Mouse (Mus musculus): Measurements from ENCODE around the gene Manbal.
"Not testable (repeated sequence)": the region's sequence is repeated elsewhere in the genome, so short reads cannot be mapped to it uniquely, and the experiment has no call there.

Gene Manbal

GRCm38 (mm10) chr2:157367991-157368390 lies 597 bp downstream of the Manbal start:
- no peak for DNase-seq (ENCODE audit: low spot score)

GRCm38 (mm10) chr2:157371696-157372095 lies 4.3 kb downstream of the Manbal start:
- DNase-seq (ENCODE audit: low spot score) = no peak

DNA sequence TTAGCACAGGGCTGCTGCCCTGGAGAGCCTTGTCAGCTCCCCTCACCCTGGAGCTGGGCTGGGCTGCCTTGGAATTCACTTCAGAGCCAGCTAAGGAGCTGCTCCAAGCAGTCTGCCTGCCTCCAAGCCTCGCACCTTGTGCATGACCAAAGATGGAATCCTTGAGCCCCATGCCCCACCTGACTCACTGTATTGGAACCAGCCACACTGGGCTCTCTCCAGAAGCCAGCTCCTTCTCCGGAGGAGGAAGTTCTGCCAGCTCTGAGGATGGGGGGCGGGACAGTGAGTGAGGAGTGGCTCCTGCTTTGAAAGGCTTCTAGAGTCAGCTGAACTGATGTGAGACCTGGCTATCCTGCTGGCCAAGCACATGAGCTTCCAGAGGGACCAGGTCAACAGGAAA lies 6.3 kb downstream of the Manbal start:
- DNase-seq (ENCODE audit: low spot score) = no peak

- DNase-seq (ENCODE audit: low spot score) = no peak
Observed at GRCm38 (mm10) chr2:157375051-157375450, 7.7 kb downstream of the Manbal start.

DNA sequence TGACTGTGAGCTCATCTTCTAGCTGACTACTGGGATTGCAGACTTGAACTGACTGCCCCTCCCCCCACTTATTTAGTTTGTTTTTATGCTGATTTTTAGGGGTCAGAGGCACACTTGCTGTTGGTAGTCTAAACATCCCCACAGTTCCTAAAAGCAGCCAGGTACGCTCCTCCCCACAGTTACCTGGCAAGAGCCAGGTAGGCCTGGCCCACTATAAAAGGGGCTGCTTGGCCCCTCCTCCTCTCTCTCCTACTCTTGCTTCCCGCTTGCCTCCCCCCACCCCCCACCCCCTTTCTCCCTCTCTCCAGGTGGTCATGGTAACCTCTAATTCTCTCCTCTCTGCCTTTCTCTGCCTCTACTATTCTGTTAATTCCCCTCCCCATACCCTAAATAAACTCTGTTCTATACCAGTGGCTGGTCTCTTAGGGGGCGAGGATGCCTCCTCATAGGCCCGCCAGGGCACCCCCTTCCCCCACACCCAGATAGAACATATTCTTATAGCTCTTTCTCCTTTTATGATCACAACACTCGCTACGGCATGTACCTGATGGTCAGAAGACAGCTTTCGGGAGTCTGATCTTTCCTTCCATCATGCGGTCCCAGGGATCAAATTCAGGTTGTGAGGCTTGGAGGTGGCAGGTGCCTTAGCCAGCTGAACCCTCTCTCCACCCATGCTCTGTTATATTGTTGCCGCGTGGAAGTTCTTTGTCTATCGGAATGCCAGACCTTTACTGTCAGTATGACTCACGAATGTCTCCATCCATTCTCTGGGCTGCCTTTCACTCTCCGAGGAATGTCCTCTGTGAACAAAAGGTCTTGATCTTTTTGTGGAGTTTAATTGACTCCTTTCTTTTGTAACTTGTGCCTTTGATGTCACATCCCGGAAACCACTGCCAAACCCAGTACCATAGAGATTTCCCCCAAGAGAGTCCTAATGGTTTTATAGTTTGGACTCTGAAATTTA lies 8.7 kb downstream of the Manbal start:
- DNase-seq (ENCODE audit: low spot score) = no peak

DNA sequence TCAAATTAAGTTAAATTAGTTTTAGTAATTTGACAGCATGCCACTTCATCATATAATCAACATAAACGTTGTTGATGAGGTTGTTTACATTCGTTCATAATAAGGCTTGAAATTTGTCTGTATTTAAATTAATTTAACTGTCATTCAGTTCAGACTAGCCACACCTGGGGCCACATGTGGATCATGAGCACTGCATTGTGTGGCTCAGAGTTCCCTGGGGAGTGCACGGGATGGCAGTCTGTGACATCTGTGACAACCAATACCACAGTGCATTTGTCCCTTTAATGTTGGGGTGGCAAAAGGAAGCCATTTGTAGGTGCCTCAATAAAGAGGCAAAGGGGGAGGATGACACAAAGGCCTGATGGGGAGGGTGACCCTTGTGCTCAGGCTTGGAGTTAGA lies 9.6 kb downstream of the Manbal start:
- no peak for DNase-seq (ENCODE audit: low spot score)

GRCm38 (mm10) chr2:157384836-157385235 lies 17.4 kb downstream of the Manbal start:
- no peak for DNase-seq (ENCODE audit: low spot score)

DNA sequence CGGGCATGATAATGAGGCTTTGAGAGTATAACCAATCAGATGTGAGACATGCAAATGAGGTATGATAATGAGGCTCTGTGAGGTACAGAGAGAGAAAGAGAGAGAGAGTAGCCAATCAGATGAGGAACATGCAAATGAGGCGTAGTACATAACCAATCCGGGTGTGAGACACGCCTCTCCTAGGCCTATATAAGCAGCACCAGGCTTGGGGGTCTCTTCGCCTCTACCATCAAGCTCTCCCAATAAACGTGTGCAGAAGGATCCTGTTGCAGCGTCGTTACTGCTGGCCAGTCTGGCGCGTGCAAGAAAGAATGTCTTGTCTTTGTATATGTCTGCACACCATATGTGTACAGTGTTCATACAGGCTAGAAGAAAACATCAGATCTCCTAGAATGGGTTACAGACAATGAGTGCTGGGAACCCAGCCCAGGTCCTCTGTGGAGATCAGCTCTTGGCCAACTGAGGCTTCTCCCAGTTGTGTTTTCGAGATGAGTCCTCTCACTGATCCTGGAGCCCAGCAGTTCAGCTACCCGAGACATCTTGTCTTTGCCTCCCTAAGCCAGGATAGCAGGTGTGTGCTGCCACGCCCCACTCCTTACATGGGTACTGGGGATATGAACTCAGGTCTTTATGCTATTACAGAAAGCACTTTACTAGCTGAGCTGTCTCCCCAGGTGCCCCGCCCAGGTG lies 21.7 kb downstream of the Manbal start:
- not testable (repeated sequence) for DNase-seq (ENCODE audit: low spot score)

- DNase-seq (ENCODE audit: low spot score) = no peak
Observed at GRCm38 (mm10) chr2:157389591-157389921, 22.2 kb downstream of the Manbal start.

DNA sequence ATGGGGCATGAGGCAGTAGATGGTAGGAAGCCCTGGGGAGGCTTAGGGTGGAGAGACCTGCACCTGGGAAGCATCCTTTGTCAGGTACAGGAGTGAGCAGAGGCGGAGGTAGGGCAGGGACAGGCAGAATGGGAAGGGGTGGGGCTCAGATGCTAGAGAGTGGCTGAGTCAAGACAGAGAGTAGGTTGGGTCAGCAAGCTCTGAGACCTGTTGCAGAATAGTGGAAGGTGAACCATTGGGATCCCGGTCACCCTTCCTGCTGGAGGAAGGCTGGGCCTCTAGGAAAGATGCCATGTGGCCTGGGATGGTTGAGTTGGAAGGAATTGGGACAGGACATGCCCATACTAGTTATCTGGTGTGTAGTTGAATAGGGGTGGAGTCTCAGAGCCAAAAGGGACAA lies 24.9 kb downstream of the Manbal start:
- no peak for DNase-seq (ENCODE audit: low spot score)

DNA sequence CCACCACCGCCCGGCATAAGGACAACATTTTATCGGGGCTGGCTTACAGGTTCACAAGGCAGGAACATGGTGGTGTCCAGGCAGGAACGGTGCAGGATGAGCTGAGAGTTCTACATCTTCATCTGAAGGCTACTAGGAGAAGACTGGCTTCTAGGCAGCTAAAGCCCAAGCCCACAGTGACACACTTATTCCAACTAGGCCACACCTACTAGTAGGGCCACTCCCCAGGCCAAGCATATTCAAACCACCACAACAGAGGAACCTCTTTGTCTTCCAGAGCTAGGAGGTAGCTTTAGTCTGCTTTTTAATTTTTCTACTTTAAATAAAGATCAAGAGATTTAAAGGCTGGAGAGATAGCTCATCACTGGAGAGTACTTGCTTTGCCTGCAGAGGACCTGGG lies 26.2 kb downstream of the Manbal start:
- DNase-seq (ENCODE audit: low spot score) = no peak

DNA sequence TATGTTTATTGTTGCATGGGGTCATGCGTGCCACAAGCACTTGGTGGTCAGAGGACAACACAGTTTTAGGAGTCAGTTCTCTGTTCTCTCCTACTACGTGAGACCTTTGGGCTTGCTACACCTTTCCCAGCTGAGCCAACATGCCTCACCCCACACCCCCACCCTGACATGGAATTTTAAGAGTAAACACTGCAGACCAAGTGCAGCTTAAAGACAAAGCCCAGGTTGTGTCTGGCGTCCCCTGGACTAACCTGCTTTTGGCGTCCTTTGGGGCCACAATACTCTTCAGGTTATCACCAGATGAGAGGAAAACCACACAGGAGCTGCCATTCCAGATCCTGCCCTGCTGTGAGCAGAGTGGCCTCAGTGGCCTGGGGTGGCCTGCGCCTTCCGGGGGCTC lies 27.5 kb downstream of the Manbal start:
- no peak for DNase-seq (ENCODE audit: low spot score)

DNA sequence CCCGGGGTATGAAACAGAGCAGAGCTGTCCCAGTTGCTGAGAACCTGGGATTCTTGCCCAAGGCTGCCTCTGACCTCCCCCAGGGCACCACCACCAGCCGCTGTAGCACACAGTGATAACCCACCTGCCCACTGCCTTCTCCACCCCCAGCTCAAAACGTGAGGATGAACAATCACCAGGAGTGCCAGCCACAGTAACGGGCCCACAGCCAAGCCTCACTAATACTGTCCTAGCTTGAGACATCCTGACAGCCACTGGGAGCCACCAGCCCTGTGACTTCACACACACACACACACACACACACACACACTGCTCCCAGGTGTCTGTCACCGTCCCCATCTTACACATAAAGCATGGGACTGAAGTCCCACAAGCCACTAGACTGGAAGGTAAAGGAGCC lies 28.0 kb downstream of the Manbal start:
- no peak for DNase-seq (ENCODE audit: low spot score)

DNA sequence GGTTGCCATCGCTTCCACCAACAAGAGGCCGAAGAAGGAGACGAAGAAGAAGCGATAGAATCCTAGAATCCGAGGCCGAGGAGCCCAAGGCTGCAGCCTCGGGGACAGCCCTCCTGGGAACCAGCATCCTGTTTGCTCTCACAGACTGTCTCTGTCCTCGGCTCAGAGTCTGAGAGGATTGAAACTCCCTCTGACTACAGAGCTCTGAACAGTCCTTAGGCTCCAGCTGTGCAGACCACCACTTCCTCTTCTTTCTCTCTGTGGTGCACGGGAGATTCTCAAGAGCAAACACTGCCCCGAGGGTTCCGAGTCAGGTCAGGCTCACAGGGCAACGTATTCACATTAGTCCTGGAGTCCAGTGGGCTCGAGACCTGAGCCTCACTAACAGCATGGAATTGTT lies 28.6 kb downstream of the Manbal start:
- DNase-seq (ENCODE audit: low spot score) = no peak

GRCm38 (mm10) chr2:157397376-157397775 lies 30.0 kb downstream of the Manbal start:
- no peak for DNase-seq (ENCODE audit: low spot score)

- no peak for DNase-seq (ENCODE audit: low spot score)
Observed at GRCm38 (mm10) chr2:157398539-157398938, 31.1 kb downstream of the Manbal start.

DNA sequence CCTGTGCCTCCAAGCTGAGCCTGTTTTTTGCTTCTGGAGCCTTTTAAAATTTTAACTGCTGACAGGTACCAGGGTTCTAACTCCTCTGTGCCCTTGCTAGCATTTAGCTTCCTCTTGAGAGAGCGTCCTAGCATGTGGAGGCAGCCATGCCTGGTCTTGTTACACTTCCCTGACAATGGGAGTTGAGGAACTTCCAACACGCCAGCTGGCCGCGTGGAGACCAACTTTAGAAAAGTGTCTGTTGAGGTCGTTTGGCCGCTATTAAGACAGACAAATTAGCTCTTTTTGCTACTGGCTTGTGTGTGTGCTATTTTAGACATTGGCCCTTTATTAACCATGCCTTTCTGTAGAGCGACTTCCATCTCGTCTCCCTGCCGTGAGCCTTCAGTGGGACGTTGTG lies 32.4 kb downstream of the Manbal start:
- DNase-seq (ENCODE audit: low spot score) = no peak

DNA sequence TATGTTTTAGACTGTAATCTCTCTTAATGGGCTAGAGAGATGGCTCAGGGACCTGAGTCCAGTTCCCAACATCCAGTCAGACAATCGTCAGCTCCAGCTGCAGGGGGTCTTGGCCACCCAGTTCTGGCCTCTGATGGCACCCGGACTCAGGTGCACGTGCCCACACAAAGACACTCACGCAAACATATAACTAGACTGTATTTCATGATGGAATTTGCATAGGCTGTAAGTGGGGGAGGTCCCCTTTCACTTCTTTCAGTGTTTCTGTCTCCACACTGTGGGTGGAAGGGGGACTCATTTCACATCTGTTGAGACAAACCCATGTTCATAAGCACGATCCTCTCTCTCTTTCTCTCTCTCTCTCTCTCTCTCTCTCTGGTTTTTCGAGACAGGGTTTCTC lies 33.1 kb downstream of the Manbal start:
- no peak for DNase-seq (ENCODE audit: low spot score)

DNA sequence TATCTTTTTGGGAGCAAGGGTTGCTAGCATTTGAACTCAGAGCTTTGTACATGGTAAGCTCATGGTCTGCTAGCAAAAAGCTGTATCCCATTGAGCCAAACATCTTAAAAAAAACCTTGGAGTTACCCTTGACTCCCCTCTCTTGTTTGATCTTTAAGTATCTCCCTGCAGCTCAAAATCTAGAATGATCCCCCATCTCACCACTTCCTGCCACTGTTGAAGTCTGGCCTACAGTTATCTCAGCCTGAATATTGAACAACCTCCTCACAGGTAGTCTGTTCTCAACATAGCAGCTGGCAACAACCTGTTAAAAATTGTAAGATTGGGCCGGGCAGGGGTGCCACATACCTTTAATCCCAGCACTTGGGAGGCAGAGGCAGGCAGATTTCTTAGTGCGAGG lies 33.9 kb downstream of the Manbal start:
- no peak for DNase-seq (ENCODE audit: low spot score)

- DNase-seq (ENCODE audit: low spot score) = no peak
Observed at GRCm38 (mm10) chr2:157407596-157407995, 40.2 kb downstream of the Manbal start.

- peak; percentile 78 for DNase-seq (ENCODE audit: low spot score)
Observed at GRCm38 (mm10) chr2:157409793-157410533, 42.6 kb downstream of the Manbal start.

DNA sequence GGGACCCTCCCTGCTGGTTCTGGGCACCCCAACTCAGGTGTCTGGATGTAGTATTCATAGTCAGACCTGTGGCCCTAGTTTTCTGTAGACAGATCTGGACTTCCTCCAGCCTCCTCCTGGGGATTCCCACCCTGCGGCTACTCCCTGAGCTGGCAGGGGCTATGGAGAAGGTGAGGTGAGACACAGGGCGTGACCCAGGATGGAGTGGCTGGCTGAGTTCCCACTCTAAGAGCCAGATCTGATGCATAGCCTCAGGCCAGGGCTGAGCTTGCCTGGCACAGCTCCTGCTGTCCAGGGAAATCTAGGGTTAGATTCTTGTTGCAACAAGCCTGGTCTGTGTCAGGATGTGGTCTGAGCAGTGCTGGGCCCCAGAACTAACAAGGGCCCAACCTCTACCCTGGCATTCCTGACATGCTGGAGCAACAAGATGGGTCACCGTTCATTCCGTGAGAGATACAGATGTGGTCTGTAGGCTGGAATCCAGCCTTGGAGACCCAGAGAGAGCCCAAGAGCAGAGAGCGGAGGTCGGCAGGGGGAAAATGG lies 43.8 kb downstream of the Manbal start:
- no peak for DNase-seq (ENCODE audit: low spot score)

DNA sequence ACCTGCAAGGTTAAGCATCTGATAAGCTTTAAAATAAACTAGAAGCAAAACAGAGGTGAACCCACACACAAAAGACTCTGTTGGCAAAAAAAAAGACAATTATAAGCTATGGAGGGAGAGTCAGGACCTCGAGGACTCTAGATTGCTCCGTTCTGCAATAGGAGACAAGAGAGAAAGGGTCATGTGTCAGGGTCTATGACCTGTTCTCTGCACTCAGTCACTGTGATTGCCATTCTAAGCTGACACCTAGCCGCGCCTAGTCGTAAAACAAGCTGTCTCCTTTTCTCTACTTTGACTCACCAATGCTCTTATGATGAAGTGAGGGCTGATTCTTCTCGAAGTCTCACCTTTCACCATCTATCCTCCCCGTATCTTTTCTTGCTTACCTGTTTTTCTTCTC lies 45.1 kb downstream of the Manbal start:
- DNase-seq (ENCODE audit: low spot score) = no peak

Measured in layer of hippocampus, adult 11-12 months (tissue).